Mouse (Mus musculus) left cerebral cortex, adult 2 months (tissue): ENCODE data around the gene Tnfrsf11a. TPM values are rescaled to one million over a fixed set of nuclear protein-coding genes. Genes with fewer than 3 reads are reported as not detected.
"Not testable (repeated sequence)": the region's sequence is repeated elsewhere in the genome, so short reads cannot be mapped to it uniquely, and the experiment has no call there.

Experiments used
- DNase-seq, 2 experiments: peaks; one replicate each; pipeline ENCODE4 v3.0.0; 2021 to 2022; ENCODE audit warnings: low spot score in 2 of 2, mixed read lengths in 1 of 2; ENCODE audit errors: extremely low spot score in 1 of 2
- H3K27ac ChIP-seq: fragments of 200-600 bp; 2 replicates; pipeline ENCODE4 v1.8.1; 2022
- H3K4me3 ChIP-seq: fragments of 200-600 bp; 2 replicates; pipeline ENCODE4 v1.8.1; 2022
- CTCF ChIP-seq: fragments of 200-600 bp; IDR thresholded peaks from 2 replicates; pipeline ENCODE4 v1.8.1; 2022; ENCODE audit warnings: antibody characterized with exemption, mild to moderate bottlenecking, moderate library complexity
- intact Hi-C: fragments of 180-260 bp; cut with DNase I; formaldehyde crosslinking; loops from one replicate; pipeline ENCODE4 v1.15.1; 2025
- total RNA-seq, 2 experiments: library from RNA; stranded (reverse); gene quantifications; 2 replicates each; pipeline ENCODE4 v1.2.3; 2021

The Tnfrsf11a gene
- total RNA-seq, 2 experiments from 2014 or later: 8.3 to 9.7 TPM

GRCm38 (mm10) chr1:105790103-105790502 is 9.6 kb downstream of the Tnfrsf11a start:
- no peak for TF ChIP-seq CTCF
- Histone ChIP-seq H3K4me3 (no peak overlapping the region), H3K27ac (no peak overlapping the region)
- no peak for DNase-seq
- intact Hi-C loops: no loop called here

- no peak for DNase-seq
- no peak for TF ChIP-seq CTCF
- intact Hi-C loops: no loop called here
- H3K27ac ChIP-seq: no peak overlapping the region
- no peak overlapping the region for H3K4me3 ChIP-seq
Measured at GRCm38 (mm10) chr1:105794670-105795069, 14.2 kb downstream of the Tnfrsf11a start.

- DNase-seq: no peak
- Histone ChIP-seq H3K27ac (no peak overlapping the region), H3K4me3 (no peak overlapping the region)
- intact Hi-C loops: no loop called here
- no peak for TF ChIP-seq CTCF
Measured at GRCm38 (mm10) chr1:105795705-105796104, 15.2 kb downstream of the Tnfrsf11a start.

- intact Hi-C loops: no loop called here
- DNase-seq: no peak
- Histone ChIP-seq H3K27ac (no peak overlapping the region), H3K4me3 (no peak overlapping the region)
- TF ChIP-seq CTCF: no peak
Measured at GRCm38 (mm10) chr1:105800570-105800969, 20.1 kb downstream of the Tnfrsf11a start.

GRCm38 (mm10) chr1:105801252-105801651 is 20.7 kb downstream of the Tnfrsf11a start:
- no peak for TF ChIP-seq CTCF
- Histone ChIP-seq H3K4me3 (no peak overlapping the region), H3K27ac (no peak overlapping the region)
- DNase-seq: no peak
- intact Hi-C loops: no loop called here

- no peak for DNase-seq
- no peak for TF ChIP-seq CTCF
- intact Hi-C loops: no loop called here
- no peak overlapping the region for H3K27ac ChIP-seq
- no peak overlapping the region for H3K4me3 ChIP-seq
Measured at GRCm38 (mm10) chr1:105802941-105803340, 22.4 kb downstream of the Tnfrsf11a start.

- no peak for TF ChIP-seq CTCF
- no peak overlapping the region for H3K4me3 ChIP-seq
- no peak overlapping the region for H3K27ac ChIP-seq
- intact Hi-C loops: no loop called here
- no peak for DNase-seq
Measured at GRCm38 (mm10) chr1:105804285-105804684, 23.8 kb downstream of the Tnfrsf11a start.

- DNase-seq: no peak
- TF ChIP-seq CTCF: no peak
- Histone ChIP-seq H3K4me3 (no peak overlapping the region), H3K27ac (no peak overlapping the region)
- intact Hi-C loops: no loop called here
Measured at GRCm38 (mm10) chr1:105805565-105805964, 25.0 kb downstream of the Tnfrsf11a start.

GRCm38 (mm10) chr1:105807028-105807722 is 26.7 kb downstream of the Tnfrsf11a start:
- no peak for TF ChIP-seq CTCF
- H3K27ac ChIP-seq: no peak overlapping the region
- no peak overlapping the region for H3K4me3 ChIP-seq
- DNase-seq: no peak
- intact Hi-C loops: no loop called here

- DNase-seq, H3K4me3 ChIP-seq, intact Hi-C loops, H3K27ac ChIP-seq: not testable (repeated sequence)
Measured at GRCm38 (mm10) chr1:105812027-105812426, 31.5 kb downstream of the Tnfrsf11a start.

- intact Hi-C loops: no loop called here
- H3K27ac ChIP-seq: no peak overlapping the region
- no peak for TF ChIP-seq CTCF
Measured at GRCm38 (mm10) chr1:105812960-105813708, 32.6 kb downstream of the Tnfrsf11a start.

GRCm38 (mm10) chr1:105813709-105814061 is 33.2 kb downstream of the Tnfrsf11a start:
- no peak for DNase-seq
- no peak for TF ChIP-seq CTCF
- no peak overlapping the region for H3K4me3 ChIP-seq
- no peak overlapping the region for H3K27ac ChIP-seq
- intact Hi-C loops: no loop called here

More at GRCm38 (mm10) chr1:105812960-105813708, 32.6 kb downstream of the Tnfrsf11a start:
- no peak overlapping the region for H3K4me3 ChIP-seq
- no peak for DNase-seq
